In genomic region chr3:101530928-101531327, GRCm38 (mm10) we compare ENCODE assay signal across 17 mouse cellular contexts.
DNase-seq lines count a peak whose midpoint lies in the region; ATAC-seq and TF ChIP-seq lines count a peak whose summit lies in the region.
"Had no signal": no experiment of that assay in that cellular context is flagged by ENCODE, and none has a peak within 500 bp of the region (broad histone marks: within the 10 kb centered on the region; RNA-seq: fewer than 3 reads in every experiment).

No protein-coding gene starts in this region.

- H3K9me3 ChIP-seq in forebrain, embryonic 13.5 days (replicated peaks), result no peaks in the 10 kb centered on the region
- H3K9me3 ChIP-seq in forebrain, embryonic 11.5 days (ENCODE audit: control insufficient read depth, low read length), result no peaks in the 10 kb centered on the region
- H3K9me3 ChIP-seq in lung, embryonic 14.5 days (ENCODE audit: low read depth, low read length), result no peaks in the 10 kb centered on the region
- no peaks in the 10 kb centered on the region for H3K9me3 ChIP-seq in forebrain, embryonic 14.5 days (replicated peaks; ENCODE audit: control insufficient read depth, low read length)
- H3K9me3 ChIP-seq: embryonic facial prominence, embryonic 12.5 days; heart, embryonic 12.5 days had no signal

- TF ChIP-seq CTCF in lung, embryonic 14.5 days (IDR thresholded peaks at IDR 0.05; ENCODE audit: low read depth), result no peak

- H3K4me1 ChIP-seq in forebrain, embryonic 13.5 days, result peaks cover 22% of the 10 kb centered on the region
- no peaks in the 10 kb centered on the region for H3K4me1 ChIP-seq in forebrain, embryonic 11.5 days (replicated peaks; ENCODE audit: control insufficient read depth, insufficient read depth, low read length)
- H3K4me1 ChIP-seq in lung, embryonic 14.5 days (ENCODE audit: insufficient read depth), result peaks cover 22% of the 10 kb centered on the region
- peaks cover 10% of the 10 kb centered on the region; the same call in 1 of the 2 replicates for H3K4me1 ChIP-seq in forebrain, embryonic 14.5 days (ENCODE audit: control insufficient read depth, insufficient read depth, low read length)

- H3K27me3 ChIP-seq in forebrain, embryonic 13.5 days, result no peaks in the 10 kb centered on the region
- no peaks in the 10 kb centered on the region for H3K27me3 ChIP-seq in forebrain, embryonic 11.5 days (ENCODE audit: control insufficient read depth, insufficient read depth, low read length)
- no peaks in the 10 kb centered on the region for H3K27me3 ChIP-seq in lung, embryonic 14.5 days (ENCODE audit: insufficient read depth, low read length)
- H3K27me3 ChIP-seq in forebrain, embryonic 14.5 days (replicated peaks; ENCODE audit: control insufficient read depth, insufficient read depth, low read length), result no peaks in the 10 kb centered on the region
- H3K27me3 ChIP-seq: embryonic facial prominence, embryonic 12.5 days; heart, embryonic 12.5 days had no signal

- peak; percentile 34; the same call in 1 of the 2 replicates for ATAC-seq in forebrain, embryonic 13.5 days
- ATAC-seq in forebrain, embryonic 11.5 days (replicated peaks; ENCODE audit: low FRiP score), result no peak
- no peak for ATAC-seq in lung, embryonic 14.5 days (ENCODE audit: insufficient read depth)
- ATAC-seq in forebrain, embryonic 14.5 days, result peak; percentile 40
- ATAC-seq in megakaryocyte progenitor cell, adult 5-6 weeks (replicated peaks; ENCODE audit: poor library complexity), result no peak
- ATAC-seq: hindbrain, postnatal 0 days had no signal

- intact Hi-C loops in left cerebral cortex, postnatal 36 days (cut with DNase I), result no loop called here

- H3K27ac ChIP-seq in forebrain, embryonic 13.5 days, result no peak overlapping the region
- H3K27ac ChIP-seq in forebrain, embryonic 11.5 days (ENCODE audit: low read depth, low read length), result no peak overlapping the region
- H3K27ac ChIP-seq in lung, embryonic 14.5 days (ENCODE audit: low read depth), result no peak overlapping the region
- H3K27ac ChIP-seq in forebrain, embryonic 14.5 days (ENCODE audit: low read depth, low read length), result 0 out of 2 replicates have a peak overlapping the region, but pooled peaks have one; percentile 55
- H3K27ac ChIP-seq: embryonic facial prominence, embryonic 12.5 days; hindbrain, postnatal 0 days had no signal

- no peak for DNase-seq in forebrain, embryonic 11.5 days (ENCODE audit: low spot score)
- DNase-seq in lung, embryonic 14.5 days, result peak; percentile 57
- DNase-seq in lung, postnatal 14 days, result no peak
- DNase-seq in forebrain, embryonic 14.5 days (ENCODE audit: low spot score), result peak; percentile 43
- DNase-seq in left cerebral cortex, postnatal 36 days (ENCODE audit: low spot score in 2 of 2), result no peak
- DNase-seq: adrenal gland, postnatal 10 days; cerebellum, adult 11-12 months; cerebellum, adult 9-10 months; cerebellum, postnatal 25 days; gastrocnemius, postnatal 36 days; heart, adult 11 months; heart, postnatal 36 days had no signal

- H3K9ac ChIP-seq in forebrain, embryonic 13.5 days, result no peak overlapping the region
- no peak overlapping the region for H3K9ac ChIP-seq in forebrain, embryonic 11.5 days (ENCODE audit: low read length)
- no peak overlapping the region for H3K9ac ChIP-seq in lung, embryonic 14.5 days
- H3K9ac ChIP-seq in forebrain, embryonic 14.5 days (ENCODE audit: low read length), result no peak overlapping the region
- H3K9ac ChIP-seq: embryonic facial prominence, embryonic 12.5 days; heart, embryonic 12.5 days had no signal

- H3K4me2 ChIP-seq in forebrain, embryonic 13.5 days, result no peak overlapping the region
- no peak overlapping the region for H3K4me2 ChIP-seq in forebrain, embryonic 11.5 days (ENCODE audit: low read depth, low read length, severe bottlenecking)
- no peak overlapping the region for H3K4me2 ChIP-seq in lung, embryonic 14.5 days
- H3K4me2 ChIP-seq in forebrain, embryonic 14.5 days (ENCODE audit: low read length), result no peak overlapping the region
- H3K4me2 ChIP-seq: embryonic facial prominence, embryonic 12.5 days; heart, embryonic 12.5 days had no signal

- no peak overlapping the region for H3K4me3 ChIP-seq in forebrain, embryonic 13.5 days
- no peak overlapping the region for H3K4me3 ChIP-seq in forebrain, embryonic 11.5 days (ENCODE audit: low read depth, low read length)
- no peak overlapping the region for H3K4me3 ChIP-seq in lung, embryonic 14.5 days (ENCODE audit: low read depth, low read length)
- no peak overlapping the region for H3K4me3 ChIP-seq in forebrain, embryonic 14.5 days (ENCODE audit: low read depth, low read length)
- H3K4me3 ChIP-seq: embryonic facial prominence, embryonic 12.5 days; heart, embryonic 12.5 days had no signal

- WGBS in forebrain, embryonic 13.5 days, result 49% methylated on average over 10 of the region's 10 CpGs
- 64% methylated on average over 10 of the region's 10 CpGs for WGBS in forebrain, embryonic 11.5 days
- WGBS in lung, embryonic 14.5 days, result 28% methylated on average over 10 of the region's 10 CpGs
- WGBS in forebrain, embryonic 14.5 days, result 51% methylated on average over 10 of the region's 10 CpGs

- no peaks in the 10 kb centered on the region for H3K36me3 ChIP-seq in forebrain, embryonic 13.5 days (ENCODE audit: poor library complexity, severe bottlenecking)
- H3K36me3 ChIP-seq in forebrain, embryonic 11.5 days (ENCODE audit: control insufficient read depth, insufficient read depth, low read length), result no peaks in the 10 kb centered on the region
- no peaks in the 10 kb centered on the region for H3K36me3 ChIP-seq in lung, embryonic 14.5 days (ENCODE audit: insufficient read depth)
- H3K36me3 ChIP-seq in forebrain, embryonic 14.5 days (ENCODE audit: control insufficient read depth, insufficient read depth, low read length), result no peaks in the 10 kb centered on the region
- H3K36me3 ChIP-seq: embryonic facial prominence, embryonic 12.5 days; heart, embryonic 12.5 days had no signal

Comparison
In these comparisons a context has a peak if more than half of its experiments do, and no peak if none do; other contexts are left out.
1. ATAC-seq: peak in forebrain, embryonic 13.5 days (single experiment) and forebrain, embryonic 14.5 days (single experiment); none in forebrain, embryonic 11.5 days (single experiment), lung, embryonic 14.5 days (single experiment) and megakaryocyte progenitor cell, adult 5-6 weeks (single experiment).
2. DNase-seq: peak in lung, embryonic 14.5 days (single experiment) and forebrain, embryonic 14.5 days (single experiment); none in forebrain, embryonic 11.5 days (single experiment), lung, postnatal 14 days (single experiment) and left cerebral cortex, postnatal 36 days (0 of 2).